Mouse (Mus musculus) E14TG2a.4 (cell line): ENCODE measurements around the gene BC067074.

Experiments used
- CTCF ChIP-seq: conservative IDR thresholded peaks from 2 replicates; pipeline ENCODE4 v1.5.1; 2014; ENCODE audit warnings: low read length
- NANOG ChIP-seq: IDR thresholded peaks from 2 replicates; pipeline ENCODE4 v1.6.1; 2014; ENCODE audit warnings: borderline replicate concordance, low read length, mixed read lengths
- POU5F1 ChIP-seq: IDR thresholded peaks from 2 replicates; pipeline ENCODE4 v1.6.1; 2014; ENCODE audit warnings: low read length, borderline replicate concordance

- TF ChIP-seq CTCF (no peak), NANOG (no peak), POU5F1 (no peak)
These were observed 108.5 kb downstream of the BC067074 start for GRCm38 (mm10) chr13:113401373-113402010.
